Mouse (Mus musculus): ENCODE measurements around the gene Draxin.

Gene Draxin

GRCm38 (mm10) chr4:148085131-148085906 is 45.2 kb downstream of the Draxin start:
- no peak for DNase-seq (ENCODE audit: low read depth in 1 of 2, low spot score in 2 of 2)

- DNase-seq (ENCODE audit: low read depth in 1 of 2, low spot score in 2 of 2), result no peak
Observed at GRCm38 (mm10) chr4:148084261-148084714, 46.2 kb downstream of the Draxin start.

GRCm38 (mm10) chr4:148083176-148083899 is 47.2 kb downstream of the Draxin start:
- DNase-seq (ENCODE audit: low read depth in 1 of 2, low spot score in 2 of 2), result no peak

GRCm38 (mm10) chr4:148082257-148083044 is 48.0 kb downstream of the Draxin start:
- peak in 1 of 2 experiments; percentile 34 for DNase-seq (ENCODE audit: low read depth in 1 of 2, low spot score in 2 of 2)

GRCm38 (mm10) chr4:148081201-148081600 is 49.3 kb downstream of the Draxin start:
- no peak for DNase-seq (ENCODE audit: low read depth in 1 of 2, low spot score in 2 of 2)

- no peak for DNase-seq (ENCODE audit: low read depth in 1 of 2, low spot score in 2 of 2)
Observed at GRCm38 (mm10) chr4:148080597-148080973, 49.9 kb downstream of the Draxin start.

- DNase-seq (ENCODE audit: low read depth in 1 of 2, low spot score in 2 of 2), result no peak
Observed at GRCm38 (mm10) chr4:148079944-148080596, 50.4 kb downstream of the Draxin start.

- DNase-seq (ENCODE audit: low read depth in 1 of 2, low spot score in 2 of 2), result no peak
Observed at GRCm38 (mm10) chr4:148079212-148079611, 51.3 kb downstream of the Draxin start.

- DNase-seq (ENCODE audit: low read depth in 1 of 2, low spot score in 2 of 2), result no peak
Observed at GRCm38 (mm10) chr4:148075881-148076280, 54.6 kb downstream of the Draxin start.

- DNase-seq (ENCODE audit: low read depth in 1 of 2, low spot score in 2 of 2), result peak; percentile 16 to 18
Observed at GRCm38 (mm10) chr4:148075259-148075658, 55.2 kb downstream of the Draxin start.

GRCm38 (mm10) chr4:148074521-148075189 is 55.8 kb downstream of the Draxin start:
- no peak for DNase-seq (ENCODE audit: low read depth in 1 of 2, low spot score in 2 of 2)

GRCm38 (mm10) chr4:148071508-148071907 is 59.0 kb downstream of the Draxin start:
- no peak for DNase-seq (ENCODE audit: low read depth in 1 of 2, low spot score in 2 of 2)

GRCm38 (mm10) chr4:148069602-148070218 is 60.8 kb downstream of the Draxin start:
- DNase-seq (ENCODE audit: low read depth in 1 of 2, low spot score in 2 of 2), result no peak

- no peak for DNase-seq (ENCODE audit: low read depth in 1 of 2, low spot score in 2 of 2)
Observed at GRCm38 (mm10) chr4:148067346-148067745, 63.2 kb downstream of the Draxin start.

- no peak for DNase-seq (ENCODE audit: low read depth in 1 of 2, low spot score in 2 of 2)
Observed at GRCm38 (mm10) chr4:148066401-148066744, 64.1 kb downstream of the Draxin start.

GRCm38 (mm10) chr4:148065702-148066400 is 64.6 kb downstream of the Draxin start:
- no peak for DNase-seq (ENCODE audit: low read depth in 1 of 2, low spot score in 2 of 2)

GRCm38 (mm10) chr4:148061086-148061480 is 69.4 kb downstream of the Draxin start:
- DNase-seq (ENCODE audit: low read depth in 1 of 2, low spot score in 2 of 2), result no peak

GRCm38 (mm10) chr4:148060120-148061085 is 70.1 kb downstream of the Draxin start:
- DNase-seq (ENCODE audit: low read depth in 1 of 2, low spot score in 2 of 2), result no peak
